Mouse (Mus musculus): ENCODE data around the gene Mrpl37. TPM values are rescaled to one million over a fixed set of nuclear protein-coding genes. Genes with fewer than 3 reads are reported as not detected.

Gene Mrpl37
- polyA plus RNA-seq, 1 experiment from 2014 or later = 108 TPM

DNA sequence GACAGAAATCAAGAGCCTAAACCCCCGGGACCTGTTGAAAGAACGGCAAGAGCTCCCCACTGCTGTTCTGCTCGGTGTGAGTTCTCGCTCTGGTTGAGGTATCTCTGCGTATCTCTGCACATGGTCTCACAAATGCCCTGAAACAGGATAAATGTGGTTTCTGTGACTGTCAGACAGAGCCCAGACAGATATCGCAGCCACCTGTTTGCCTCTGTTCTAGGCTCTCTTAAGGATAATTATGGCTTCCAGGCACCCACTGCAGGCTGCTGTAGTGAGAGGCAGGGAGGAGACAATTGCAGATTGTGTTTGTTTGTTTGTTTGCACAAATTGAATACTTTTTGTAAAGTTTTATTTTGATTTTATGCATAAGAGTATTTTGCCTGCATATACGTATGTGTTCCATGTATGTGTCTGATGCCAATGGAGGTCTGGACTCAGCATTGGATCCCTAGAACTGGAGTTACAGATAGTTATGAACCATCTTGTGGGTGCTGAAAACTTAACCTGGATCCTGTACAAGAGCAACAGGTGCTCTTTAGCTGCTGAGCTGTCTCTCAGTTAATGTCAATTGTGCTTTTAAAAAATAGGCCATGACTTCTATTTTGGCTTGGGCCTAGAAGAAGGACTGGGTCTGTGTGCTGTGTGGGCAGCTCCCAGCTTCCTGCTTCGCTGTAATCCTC lies 55.2 kb downstream of the Mrpl37 start:
- Histone ChIP-seq H3K27me3 (ENCODE audit: control insufficient read depth, insufficient read depth, low read length) (no peaks in the 10 kb centered on the region), H3K36me3 (ENCODE audit: control insufficient read depth, insufficient read depth, low read length) (no peaks in the 10 kb centered on the region; the same call in 1 of the 2 replicates), H3K4me3 (ENCODE audit: low read depth, low read length) (no peak overlapping the region), H3K9ac (ENCODE audit: low read length) (no peak overlapping the region), H3K27ac (ENCODE audit: low read depth, low read length) (no peak overlapping the region), H3K4me1 (replicated peaks; ENCODE audit: control insufficient read depth, insufficient read depth, low read length) (peaks cover 11% of the 10 kb centered on the region; the same call in 1 of the 2 replicates), H3K9me3 (ENCODE audit: control insufficient read depth, low read length) (no peaks in the 10 kb centered on the region), H3K4me2 (ENCODE audit: low read depth, low read length, severe bottlenecking) (no peak overlapping the region)
- DNase-seq (ENCODE audit: low spot score) (no peak), ATAC-seq (replicated peaks; ENCODE audit: low FRiP score) (no peak)
- 95% methylated on average over 8 of the region's 8 CpGs for WGBS

- Histone ChIP-seq H3K4me1 (replicated peaks; ENCODE audit: control insufficient read depth, insufficient read depth, low read length) (0 out of 2 replicates have a peak, but pooled peaks cover 2% of the 10 kb centered on the region), H3K27ac (ENCODE audit: low read depth, low read length) (no peak overlapping the region), H3K4me3 (ENCODE audit: low read depth, low read length) (no peak overlapping the region), H3K36me3 (ENCODE audit: control insufficient read depth, insufficient read depth, low read length) (no peaks in the 10 kb centered on the region), H3K27me3 (ENCODE audit: control insufficient read depth, insufficient read depth, low read length) (no peaks in the 10 kb centered on the region), H3K9me3 (ENCODE audit: control insufficient read depth, low read length) (no peaks in the 10 kb centered on the region), H3K4me2 (ENCODE audit: low read depth, low read length, severe bottlenecking) (no peak overlapping the region), H3K9ac (ENCODE audit: low read length) (no peak overlapping the region)
- WGBS = 90% methylated on average over 7 of the region's 7 CpGs
- no peak for DNase-seq (ENCODE audit: low spot score)
- ATAC-seq (replicated peaks; ENCODE audit: low FRiP score) = no peak
Measured at GRCm38 (mm10) chr4:107009548-107009947, 57.1 kb downstream of the Mrpl37 start.

GRCm38 (mm10) chr4:107008161-107008560 lies 58.5 kb downstream of the Mrpl37 start:
- Histone ChIP-seq H3K4me1 (replicated peaks; ENCODE audit: control insufficient read depth, insufficient read depth, low read length) (0 out of 2 replicates have a peak, but pooled peaks cover 2% of the 10 kb centered on the region), H3K27me3 (ENCODE audit: control insufficient read depth, insufficient read depth, low read length) (no peaks in the 10 kb centered on the region), H3K4me2 (ENCODE audit: low read depth, low read length, severe bottlenecking) (no peak overlapping the region), H3K36me3 (ENCODE audit: control insufficient read depth, insufficient read depth, low read length) (no peaks in the 10 kb centered on the region), H3K9ac (ENCODE audit: low read length) (no peak overlapping the region), H3K4me3 (ENCODE audit: low read depth, low read length) (no peak overlapping the region), H3K9me3 (ENCODE audit: control insufficient read depth, low read length) (no peaks in the 10 kb centered on the region), H3K27ac (ENCODE audit: low read depth, low read length) (no peak overlapping the region)
- 96% methylated on average over 2 of the region's 2 CpGs for WGBS
- no peak for ATAC-seq (replicated peaks; ENCODE audit: low FRiP score)
- DNase-seq (ENCODE audit: low spot score) = no peak

DNA sequence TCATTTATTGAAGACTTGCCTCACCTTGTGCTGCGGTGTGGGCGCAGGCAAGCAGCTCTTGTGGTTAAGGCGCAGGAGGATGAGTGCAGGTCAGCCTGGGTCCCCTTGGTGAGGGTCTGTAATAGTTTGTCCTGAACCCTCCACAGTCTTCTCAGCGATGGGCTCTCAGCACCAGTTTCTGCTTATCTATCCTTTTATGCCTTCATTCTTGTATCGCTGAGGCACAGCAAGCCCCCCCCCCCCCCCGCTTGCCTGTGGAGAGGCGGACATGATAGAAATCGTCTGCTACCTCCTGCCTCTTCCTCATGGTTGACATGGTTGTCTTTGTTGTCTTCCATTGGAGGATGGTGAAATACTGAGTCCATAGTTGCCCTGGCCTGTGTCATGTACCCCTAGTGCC lies 59.3 kb downstream of the Mrpl37 start:
- H3K36me3 ChIP-seq (ENCODE audit: control insufficient read depth, insufficient read depth, low read length) = no peaks in the 10 kb centered on the region
- DNase-seq (ENCODE audit: low spot score) (no peak), ATAC-seq (replicated peaks; ENCODE audit: low FRiP score) (no peak)
- no peaks in the 10 kb centered on the region for H3K27me3 ChIP-seq (ENCODE audit: control insufficient read depth, insufficient read depth, low read length)
- H3K27ac ChIP-seq (ENCODE audit: low read depth, low read length) = no peak overlapping the region
- no peak overlapping the region for H3K9ac ChIP-seq (ENCODE audit: low read length)
- peaks cover 6% of the 10 kb centered on the region; the same call in 1 of the 2 replicates for H3K4me1 ChIP-seq (replicated peaks; ENCODE audit: control insufficient read depth, insufficient read depth, low read length)
- H3K4me2 ChIP-seq (ENCODE audit: low read depth, low read length, severe bottlenecking) = no peak overlapping the region
- 94% methylated on average over 7 of the region's 8 CpGs for WGBS
- no peaks in the 10 kb centered on the region for H3K9me3 ChIP-seq (ENCODE audit: control insufficient read depth, low read length)
- H3K4me3 ChIP-seq (ENCODE audit: low read depth, low read length) = no peak overlapping the region

DNA sequence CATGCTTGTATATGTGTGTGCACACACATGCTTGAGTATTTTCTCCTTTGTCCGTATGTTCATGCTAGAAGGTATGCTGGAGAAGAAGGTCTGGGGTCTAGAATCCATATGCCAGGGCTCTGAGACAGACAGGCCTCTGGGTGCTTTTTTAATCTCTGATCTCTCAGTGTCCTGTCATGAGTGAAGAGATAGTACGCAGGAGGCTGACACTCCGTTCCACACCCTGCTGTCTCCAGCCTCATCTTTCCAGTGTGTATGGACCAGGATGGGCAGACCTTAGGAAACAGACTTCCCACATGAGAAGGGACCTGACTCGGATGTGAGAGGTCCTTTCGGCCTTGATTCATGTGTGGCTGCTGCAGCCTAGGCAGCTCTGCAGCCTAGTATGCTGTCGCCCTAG lies 59.9 kb downstream of the Mrpl37 start:
- DNase-seq (ENCODE audit: low spot score) = no peak
- Histone ChIP-seq H3K9ac (ENCODE audit: low read length) (no peak overlapping the region), H3K4me2 (ENCODE audit: low read depth, low read length, severe bottlenecking) (no peak overlapping the region), H3K36me3 (ENCODE audit: control insufficient read depth, insufficient read depth, low read length) (no peaks in the 10 kb centered on the region), H3K9me3 (ENCODE audit: control insufficient read depth, low read length) (no peaks in the 10 kb centered on the region), H3K4me1 (replicated peaks; ENCODE audit: control insufficient read depth, insufficient read depth, low read length) (peaks cover 10% of the 10 kb centered on the region; the same call in 1 of the 2 replicates), H3K4me3 (ENCODE audit: low read depth, low read length) (no peak overlapping the region), H3K27ac (ENCODE audit: low read depth, low read length) (no peak overlapping the region), H3K27me3 (ENCODE audit: control insufficient read depth, insufficient read depth, low read length) (no peaks in the 10 kb centered on the region)
- WGBS = 92% methylated on average over 6 of the region's 6 CpGs
- no peak for ATAC-seq (replicated peaks; ENCODE audit: low FRiP score)

DNA sequence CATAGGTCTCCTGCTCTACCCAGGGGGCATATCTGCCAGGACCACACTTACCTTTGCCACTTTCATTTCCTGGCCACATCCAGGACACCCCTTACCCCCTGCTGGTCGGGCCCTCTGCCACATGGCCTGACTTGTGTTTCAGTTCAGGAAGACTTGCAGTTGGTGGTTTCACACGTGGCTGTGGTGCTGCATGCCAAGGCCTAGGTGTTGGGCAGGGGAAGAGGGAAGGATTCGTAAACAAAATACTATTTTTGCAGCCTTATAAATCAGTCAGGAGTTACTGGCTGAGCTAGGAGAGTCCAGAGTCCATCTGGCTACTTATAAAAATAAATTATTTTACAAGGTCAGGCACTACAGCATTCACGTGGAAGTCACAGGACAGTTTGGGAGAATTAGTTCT lies 60.4 kb downstream of the Mrpl37 start:
- H3K4me2 ChIP-seq (ENCODE audit: low read depth, low read length, severe bottlenecking) = no peak overlapping the region
- H3K4me3 ChIP-seq (ENCODE audit: low read depth, low read length) = no peak overlapping the region
- H3K27ac ChIP-seq (ENCODE audit: low read depth, low read length) = no peak overlapping the region
- H3K4me1 ChIP-seq (replicated peaks; ENCODE audit: control insufficient read depth, insufficient read depth, low read length) = peaks cover 16% of the 10 kb centered on the region; the same call in 1 of the 2 replicates
- no peaks in the 10 kb centered on the region for H3K9me3 ChIP-seq (ENCODE audit: control insufficient read depth, low read length)
- WGBS = 88% methylated on average over 4 of the region's 4 CpGs
- H3K36me3 ChIP-seq (ENCODE audit: control insufficient read depth, insufficient read depth, low read length) = no peaks in the 10 kb centered on the region
- H3K9ac ChIP-seq (ENCODE audit: low read length) = no peak overlapping the region
- ATAC-seq (replicated peaks; ENCODE audit: low FRiP score) (no peak), DNase-seq (ENCODE audit: low spot score) (no peak)
- no peaks in the 10 kb centered on the region for H3K27me3 ChIP-seq (ENCODE audit: control insufficient read depth, insufficient read depth, low read length)

Other genes with a start within 250 kb of the Mrpl37 start
- 135 and 138 TPM in 2 replicates for gene Ssbp3, start 156.2 kb downstream of the Mrpl37 start, polyA plus RNA-seq (2014; fragmentation: Nextera tagmentation; extraction: Ambion mirVana)
- 5.2 and 6.9 TPM in 2 replicates for gene Cyb5rl, start 120 bp upstream of the Mrpl37 start, polyA plus RNA-seq (2014; fragmentation: Nextera tagmentation; extraction: Ambion mirVana)
- gene Cdcp2, start 30.0 kb upstream of the Mrpl37 start, polyA plus RNA-seq (2014; fragmentation: Nextera tagmentation; extraction: Ambion mirVana) = 0.17 TPM in 1 of 2 replicates, not detected in the other
- gene Tmem59, start 111.5 kb upstream of the Mrpl37 start, polyA plus RNA-seq (2014; fragmentation: Nextera tagmentation; extraction: Ambion mirVana) = 261 and 265 TPM in 2 replicates
- 21.2 and 26.2 TPM in 2 replicates for gene Tceanc2, start 112.2 kb upstream of the Mrpl37 start, polyA plus RNA-seq (2014; fragmentation: Nextera tagmentation; extraction: Ambion mirVana)
- gene Ldlrad1, start 142.3 kb upstream of the Mrpl37 start, polyA plus RNA-seq (2014; fragmentation: Nextera tagmentation; extraction: Ambion mirVana) = not detected in 2 replicates
- gene Lrrc42, start 186.7 kb upstream of the Mrpl37 start, polyA plus RNA-seq (2014; fragmentation: Nextera tagmentation; extraction: Ambion mirVana) = 90.5 and 99.5 TPM in 2 replicates
- gene Hspb11, start 186.7 kb upstream of the Mrpl37 start, polyA plus RNA-seq (2014; fragmentation: Nextera tagmentation; extraction: Ambion mirVana) = 23.7 and 27.2 TPM in 2 replicates
- gene Dio1, start 240.3 kb upstream of the Mrpl37 start, polyA plus RNA-seq (2014; fragmentation: Nextera tagmentation; extraction: Ambion mirVana) = not detected in 2 replicates
- 35.6 and 40.8 TPM in 2 replicates for gene Yipf1, start 247.5 kb upstream of the Mrpl37 start, polyA plus RNA-seq (2014; fragmentation: Nextera tagmentation; extraction: Ambion mirVana)

Data from forebrain, embryonic 11.5 days (tissue).